Mouse (Mus musculus) layer of hippocampus, adult 8-10 months (tissue): ENCODE measurements around the gene Adtrp. TPM values are rescaled to one million over a fixed set of nuclear protein-coding genes. Genes with fewer than 3 reads are reported as not detected.

Experiments used
- total RNA-seq, 4 experiments: library from RNA; stranded (reverse); gene quantifications; 2 replicates each; pipeline ENCODE4 v1.2.4; 2022

The Adtrp gene
- total RNA-seq, 4 experiments from 2014 or later = 0.82 to 0.87 TPM; not detected in 2

Other genes with a start within 250 kb of the Adtrp start
- 10 to 100 TPM; 83.3 to 88.9 (median 87.6) TPM for gene Tmem170b, start 241.8 kb downstream of the Adtrp start, total RNA-seq
- 10 to 100 TPM; 25.8 to 32.3 (median 31.3) TPM for gene Hivep1, start 204.3 kb upstream of the Adtrp start, total RNA-seq